Mouse (Mus musculus) gastrocnemius, adult 2 months (tissue): Measurements from ENCODE around the gene Crcp. TPM values are rescaled to one million over a fixed set of nuclear protein-coding genes. Genes with fewer than 3 reads are reported as not detected.

ENCODE experiments used
- DNase-seq: peaks from one replicate; pipeline ENCODE4 v3.0.0; 2022
- H3K27ac ChIP-seq: fragments of 200-600 bp; 2 replicates; pipeline ENCODE4 v1.8.1; 2022; ENCODE audit warnings: mild to moderate bottlenecking
- H3K4me3 ChIP-seq: fragments of 200-600 bp; 2 replicates; pipeline ENCODE4 v1.8.1; 2022; ENCODE audit warnings: mild to moderate bottlenecking, moderate library complexity
- CTCF ChIP-seq: fragments of 200-600 bp; IDR thresholded peaks from 2 replicates; pipeline ENCODE4 v1.8.1; 2022; ENCODE audit warnings: antibody characterized with exemption, mild to moderate bottlenecking, moderate library complexity
- intact Hi-C: fragments of 180-260 bp; cut with DNase I; formaldehyde crosslinking; loops from one replicate; pipeline ENCODE4 v1.15.1; 2025
- total RNA-seq, 2 experiments: library from RNA; stranded (reverse); gene quantifications; 2 replicates each; pipeline ENCODE4 v1.2.3; 2021

Crcp gene
- total RNA-seq, 2 experiments from 2014 or later: 18.7 to 19.3 TPM

- no peak for DNase-seq
- no peak for TF ChIP-seq CTCF
- Histone ChIP-seq H3K4me3 (no peak overlapping the region), H3K27ac (no peak overlapping the region)
- intact Hi-C loops: no loop called here
Observed at GRCm38 (mm10) chr5:130074491-130074890, 45.4 kb downstream of the Crcp start.

- intact Hi-C loops: no loop called here
- no peak for TF ChIP-seq CTCF
- peak; percentile 77 for DNase-seq
Observed at GRCm38 (mm10) chr5:130076396-130076795, 47.3 kb downstream of the Crcp start.

GRCm38 (mm10) chr5:130078096-130078833 is 49.2 kb downstream of the Crcp start:
- Histone ChIP-seq H3K4me3 (peak overlapping the region; percentile 81; the same call in 1 of the 2 replicates), H3K27ac (peak overlapping the region; percentile 88)
- intact Hi-C loops: no loop called here
- no peak for TF ChIP-seq CTCF
- DNase-seq: no peak

More at GRCm38 (mm10) chr5:130076396-130076795, 47.3 kb downstream of the Crcp start:
- peak overlapping the region; percentile 46 for H3K27ac ChIP-seq
- no peak overlapping the region for H3K4me3 ChIP-seq

GRCm38 (mm10) chr5:130078834-130079156 is 49.7 kb downstream of the Crcp start:
- no peak for TF ChIP-seq CTCF
- intact Hi-C loops: no loop called here
- peak overlapping the region; percentile 88 for H3K27ac ChIP-seq
- DNase-seq: no peak
- peak overlapping the region; percentile 81 for H3K4me3 ChIP-seq

- intact Hi-C loops: no loop called here
- Histone ChIP-seq H3K27ac (peak overlapping the region; percentile 88), H3K4me3 (peak overlapping the region; percentile 81)
- peak; percentile 97 for DNase-seq
- peak; percentile 22; the same call in 1 of the 2 replicates for TF ChIP-seq CTCF
Observed at GRCm38 (mm10) chr5:130079202-130080050, 50.3 kb downstream of the Crcp start.

GRCm38 (mm10) chr5:130080051-130080681 is 51.1 kb downstream of the Crcp start:
- peak overlapping the region; percentile 81 for H3K4me3 ChIP-seq
- DNase-seq: no peak
- H3K27ac ChIP-seq: peak overlapping the region; percentile 88
- intact Hi-C loops: no loop called here
- TF ChIP-seq CTCF: peak; percentile 17; the same call in 1 of the 2 replicates

- Histone ChIP-seq H3K27ac (no peak overlapping the region), H3K4me3 (no peak overlapping the region)
- peak; percentile 45 for TF ChIP-seq CTCF
- no peak for DNase-seq
- intact Hi-C loops: no loop called here
Observed at GRCm38 (mm10) chr5:130081181-130081881, 52.2 kb downstream of the Crcp start.

- no peak for DNase-seq
- intact Hi-C loops: no loop called here
- no peak for TF ChIP-seq CTCF
- Histone ChIP-seq H3K4me3 (no peak overlapping the region), H3K27ac (no peak overlapping the region)
Observed at GRCm38 (mm10) chr5:130082431-130082830, 53.3 kb downstream of the Crcp start.

- DNase-seq: no peak
- H3K4me3 ChIP-seq: no peak overlapping the region
- intact Hi-C loops: no loop called here
- peak overlapping the region; percentile 16 for H3K27ac ChIP-seq
- TF ChIP-seq CTCF: no peak
Observed at GRCm38 (mm10) chr5:130084271-130084670, 55.2 kb downstream of the Crcp start.

GRCm38 (mm10) chr5:130088008-130088407 is 58.9 kb downstream of the Crcp start:
- intact Hi-C loops: no loop called here

GRCm38 (mm10) chr5:130088612-130089011 is 59.5 kb downstream of the Crcp start:
- H3K27ac ChIP-seq: peak overlapping the region; percentile 29; the same call in 1 of the 2 replicates
- no peak overlapping the region for H3K4me3 ChIP-seq
- no peak for TF ChIP-seq CTCF
- no peak for DNase-seq
- intact Hi-C loops: no loop called here

More at GRCm38 (mm10) chr5:130088008-130088407, 58.9 kb downstream of the Crcp start:
- no peak for TF ChIP-seq CTCF
- H3K4me3 ChIP-seq: no peak overlapping the region
- H3K27ac ChIP-seq: no peak overlapping the region
- DNase-seq: no peak

GRCm38 (mm10) chr5:130089177-130089576 is 60.1 kb downstream of the Crcp start:
- Histone ChIP-seq H3K27ac (peak overlapping the region; percentile 29), H3K4me3 (no peak overlapping the region)
- DNase-seq: no peak
- no peak for TF ChIP-seq CTCF
- intact Hi-C loops: no loop called here
